Comparison of ENCODE assay signal across 8 mouse cellular contexts in genomic region chr4:45013537-45013936, GRCm38 (mm10). TPM values are rescaled to one million over a fixed set of nuclear protein-coding genes. Genes with fewer than 3 reads are reported as not detected.
DNase-seq lines count a peak whose midpoint lies in the region; ATAC-seq and TF ChIP-seq lines count a peak whose summit lies in the region.

No protein-coding gene starts in this region.

- H3K36me3 ChIP-seq in C2C12 (ENCODE audit: control insufficient read depth, insufficient read depth): no peaks in the 10 kb centered on the region
- H3K36me3 ChIP-seq in forebrain, embryonic 11.5 days (ENCODE audit: control insufficient read depth, insufficient read depth, low read length): no peaks in the 10 kb centered on the region
- H3K36me3 ChIP-seq in liver, embryonic 12.5 days: no peaks in the 10 kb centered on the region

- no peaks in the 10 kb centered on the region for H3K27me3 ChIP-seq in C2C12 (ENCODE audit: control insufficient read depth, insufficient read depth, insufficient read length)
- H3K27me3 ChIP-seq in forebrain, embryonic 11.5 days (ENCODE audit: control insufficient read depth, insufficient read depth, low read length): no peaks in the 10 kb centered on the region
- no peaks in the 10 kb centered on the region for H3K27me3 ChIP-seq in liver, embryonic 12.5 days (replicated peaks)

- H3K4me2 ChIP-seq in forebrain, embryonic 11.5 days (ENCODE audit: low read depth, low read length, severe bottlenecking): peak overlapping the region; percentile 82
- H3K4me2 ChIP-seq in liver, embryonic 12.5 days: peak overlapping the region; percentile 89

- H3K9me3 ChIP-seq in forebrain, embryonic 11.5 days (ENCODE audit: control insufficient read depth, low read length): no peaks in the 10 kb centered on the region
- no peaks in the 10 kb centered on the region for H3K9me3 ChIP-seq in liver, embryonic 12.5 days (replicated peaks)

- H3K4me1 ChIP-seq in forebrain, embryonic 11.5 days (replicated peaks; ENCODE audit: control insufficient read depth, insufficient read depth, low read length): peaks cover 10% of the 10 kb centered on the region
- H3K4me1 ChIP-seq in liver, embryonic 12.5 days: peaks cover 47% of the 10 kb centered on the region

- H3K79me3 ChIP-seq in C2C12 (ENCODE audit: low read depth): peaks cover 16% of the 10 kb centered on the region

- intact Hi-C loops in heart, postnatal 14 days (cut with DNase I): loop anchor here (10.0 kb wide), 2 partner anchors 391 to 521 kb away; partner anchors contain the start of genes Shb and Slc25a51

- no peak for TF ChIP-seq CTCF in C2C12 (IDR thresholded peaks at IDR 0.05; ENCODE audit: control insufficient read depth, insufficient read depth, insufficient read length)

- WGBS in forebrain, embryonic 11.5 days: 10% methylated on average over 2 of the region's 2 CpGs
- whole genome bisulfite sequencing in liver, embryonic 12.5 days (ENCODE audit: insufficient replicate concordance): 9% methylated on average over 2 of the region's 2 CpGs

- no peak overlapping the region for H3ac ChIP-seq in C2C12 (ENCODE audit: control insufficient read depth, insufficient read length, low read depth)

- peak; percentile 88 for DNase-seq in heart, adult 11 months
- no peak for DNase-seq in heart, postnatal 14 days
- DNase-seq in forebrain, embryonic 11.5 days (ENCODE audit: low spot score): peak; percentile 38
- DNase-seq in adrenal gland, adult 2 months: no peak
- DNase-seq in adrenal gland, adult (ENCODE audit: inconsistent age in 2 of 2, low spot score in 1 of 2): no peak
- no peak for DNase-seq in spleen, postnatal 14 days (ENCODE audit: low spot score in 2 of 2)

- peak overlapping the region; percentile 71 for H3K4me3 ChIP-seq in C2C12 (ENCODE audit: insufficient read depth, poor library complexity, severe bottlenecking)
- peak overlapping the region; percentile 61 for H3K4me3 ChIP-seq in forebrain, embryonic 11.5 days (ENCODE audit: low read depth, low read length)
- peak overlapping the region; percentile 71 for H3K4me3 ChIP-seq in liver, embryonic 12.5 days

- ATAC-seq in forebrain, embryonic 11.5 days (replicated peaks; ENCODE audit: low FRiP score): no peak
- no peak for ATAC-seq in liver, embryonic 12.5 days

- H3K27ac ChIP-seq in forebrain, embryonic 11.5 days (ENCODE audit: low read depth, low read length): no peak overlapping the region
- H3K27ac ChIP-seq in liver, embryonic 12.5 days: peak overlapping the region; percentile 97

- H3K79me2 ChIP-seq in C2C12 (ENCODE audit: control insufficient read depth, insufficient read depth): peaks cover 26% of the 10 kb centered on the region

- peak overlapping the region; percentile 71; the same call in 1 of the 2 replicates for H3K9ac ChIP-seq in forebrain, embryonic 11.5 days (ENCODE audit: low read length)
- peak overlapping the region; percentile 80 for H3K9ac ChIP-seq in liver, embryonic 12.5 days

TF ChIP-seq in C2C12, 6 proteins besides CTCF, POLR2A, EP300 and RAD21:
- TF ChIP-seq MYOD1 (IDR thresholded peaks at IDR 0.05; ENCODE audit: control insufficient read depth, insufficient read length, low read depth) (no peak), MAX (IDR thresholded peaks at IDR 0.05) (no peak), USF1 (IDR thresholded peaks at IDR 0.05; ENCODE audit: low read depth) (no peak), FOSL1 (IDR thresholded peaks at IDR 0.05; ENCODE audit: insufficient read depth, low read length, poor library complexity, severe bottlenecking) (no peak), CEBPB (IDR thresholded peaks at IDR 0.05; ENCODE audit: low read depth) (no peak), MYOG (IDR thresholded peaks at IDR 0.05; ENCODE audit: control insufficient read depth, extremely low read depth, insufficient read length) (no peak)

RNA-seq across cellular contexts. Expression of gene Zbtb5, which starts 1.3 kb away (rescaled TPM):
- total RNA-seq in heart, postnatal 14 days (2021): 1 to 10 TPM; 6.7 to 6.8 TPM
- 4.7 TPM for polyA plus RNA-seq in C2C12 (2012; fragmentation: generic; extraction: Trizol)
- 44.9 and 45.4 TPM in 2 replicates for polyA plus RNA-seq in forebrain, embryonic 11.5 days (2014; fragmentation: Nextera tagmentation; extraction: Ambion mirVana)
- 8.3 TPM in 2 replicates for polyA plus RNA-seq in liver, embryonic 12.5 days (2016; fragmentation: Nextera tagmentation; extraction: Ambion mirVana)
- total RNA-seq in adrenal gland, adult 2 months (2021): 10 to 100 TPM in 1 of 2 experiments, 1 to 10 TPM in 1; 8.9 to 12.0 TPM
- 13.1 and 21.3 TPM in 2 replicates for polyA plus RNA-seq in adrenal gland, adult 2 months (2012; rRNA removed)

RNA-seq across cellular contexts. Expression of gene Polr1e, which starts 4.8 kb away (rescaled TPM):
- 10 to 100 TPM; 25.5 to 33.9 TPM for total RNA-seq in heart, postnatal 14 days (2021)
- polyA plus RNA-seq in C2C12 (2012; fragmentation: generic; extraction: Trizol): 29.0 TPM
- 54.5 and 55.2 TPM in 2 replicates for polyA plus RNA-seq in forebrain, embryonic 11.5 days (2014; fragmentation: Nextera tagmentation; extraction: Ambion mirVana)
- polyA plus RNA-seq in liver, embryonic 12.5 days (2016; fragmentation: Nextera tagmentation; extraction: Ambion mirVana): 40.7 and 44.9 TPM in 2 replicates
- total RNA-seq in adrenal gland, adult 2 months (2021): 10 to 100 TPM; 13.0 to 16.3 TPM
- polyA plus RNA-seq in adrenal gland, adult 2 months (2012; rRNA removed): 2.9 and 3.1 TPM in 2 replicates

RNA-seq across cellular contexts. Expression of gene Grhpr, which starts 32.3 kb away (rescaled TPM):
- 10 to 100 TPM; 34.5 to 40.1 TPM for total RNA-seq in heart, postnatal 14 days (2021)
- 24.0 TPM for polyA plus RNA-seq in C2C12 (2012; fragmentation: generic; extraction: Trizol)
- polyA plus RNA-seq in forebrain, embryonic 11.5 days (2014; fragmentation: Nextera tagmentation; extraction: Ambion mirVana): 48.6 and 48.8 TPM in 2 replicates
- 94.2 and 98.6 TPM in 2 replicates for polyA plus RNA-seq in liver, embryonic 12.5 days (2016; fragmentation: Nextera tagmentation; extraction: Ambion mirVana)
- total RNA-seq in adrenal gland, adult 2 months (2021): 100 to 1,000 TPM; 139 to 220 TPM
- polyA plus RNA-seq in adrenal gland, adult 2 months (2012; rRNA removed): 280 and 300 TPM in 2 replicates

Comparison
In these comparisons a context has a peak if more than half of its experiments do, and no peak if none do; other contexts are left out.
1. DNase-seq: peak in heart, adult 11 months (single experiment) and forebrain, embryonic 11.5 days (single experiment); none in heart, postnatal 14 days (0 of 2), adrenal gland, adult 2 months (single experiment), adrenal gland, adult (0 of 2) and spleen, postnatal 14 days (0 of 2).
2. Peak in every context shown above with its lines, with median percentiles within 50 percentile points of each other: H3K4me3 ChIP-seq.